Mouse (Mus musculus): ENCODE measurements around the gene Cenps. TPM values are rescaled to one million over a fixed set of nuclear protein-coding genes. Genes with fewer than 3 reads are reported as not detected.
A peak's percentile ranks its signal among the peaks of the same experiment; 100 is the strongest.

Cenps gene
- polyA plus RNA-seq, 1 experiment from 2014 or later = 49.5 TPM

- WGBS = 93% methylated on average over 11 of the region's 11 CpGs
- Histone ChIP-seq H3K4me1 (replicated peaks; ENCODE audit: control insufficient read depth, insufficient read depth, low read length) (no peaks in the 10 kb centered on the region), H3K9ac (ENCODE audit: low read length) (no peak overlapping the region), H3K9me3 (ENCODE audit: control insufficient read depth, low read length) (no peaks in the 10 kb centered on the region), H3K27ac (ENCODE audit: low read depth, low read length) (no peak overlapping the region), H3K4me2 (ENCODE audit: low read depth, low read length, severe bottlenecking) (no peak overlapping the region), H3K4me3 (ENCODE audit: low read depth, low read length) (no peak overlapping the region), H3K27me3 (ENCODE audit: control insufficient read depth, insufficient read depth, low read length) (no peaks in the 10 kb centered on the region), H3K36me3 (ENCODE audit: control insufficient read depth, insufficient read depth, low read length) (peaks cover 28% of the 10 kb centered on the region)
- DNase-seq (ENCODE audit: low spot score) = no peak
- no peak for ATAC-seq (replicated peaks; ENCODE audit: low FRiP score)
Measured at GRCm38 (mm10) chr4:149150721-149151120, 13.3 kb upstream of the Cenps start.

GRCm38 (mm10) chr4:149150256-149150655 is 12.8 kb upstream of the Cenps start:
- Histone ChIP-seq H3K27me3 (ENCODE audit: control insufficient read depth, insufficient read depth, low read length) (no peaks in the 10 kb centered on the region), H3K36me3 (ENCODE audit: control insufficient read depth, insufficient read depth, low read length) (peaks cover 23% of the 10 kb centered on the region), H3K4me3 (ENCODE audit: low read depth, low read length) (no peak overlapping the region), H3K4me2 (ENCODE audit: low read depth, low read length, severe bottlenecking) (no peak overlapping the region), H3K9me3 (ENCODE audit: control insufficient read depth, low read length) (no peaks in the 10 kb centered on the region), H3K9ac (ENCODE audit: low read length) (no peak overlapping the region), H3K27ac (ENCODE audit: low read depth, low read length) (no peak overlapping the region), H3K4me1 (replicated peaks; ENCODE audit: control insufficient read depth, insufficient read depth, low read length) (no peaks in the 10 kb centered on the region)
- DNase-seq (ENCODE audit: low spot score) (no peak), ATAC-seq (replicated peaks; ENCODE audit: low FRiP score) (no peak)
- 89% methylated on average over 11 of the region's 11 CpGs for WGBS

GRCm38 (mm10) chr4:149149611-149150010 is 12.2 kb upstream of the Cenps start:
- Histone ChIP-seq H3K36me3 (ENCODE audit: control insufficient read depth, insufficient read depth, low read length) (peaks cover 17% of the 10 kb centered on the region; the same call in 1 of the 2 replicates), H3K4me3 (ENCODE audit: low read depth, low read length) (no peak overlapping the region), H3K9me3 (ENCODE audit: control insufficient read depth, low read length) (no peaks in the 10 kb centered on the region), H3K27ac (ENCODE audit: low read depth, low read length) (no peak overlapping the region), H3K4me1 (replicated peaks; ENCODE audit: control insufficient read depth, insufficient read depth, low read length) (no peaks in the 10 kb centered on the region; the same call in 1 of the 2 replicates), H3K9ac (ENCODE audit: low read length) (no peak overlapping the region), H3K27me3 (ENCODE audit: control insufficient read depth, insufficient read depth, low read length) (no peaks in the 10 kb centered on the region), H3K4me2 (ENCODE audit: low read depth, low read length, severe bottlenecking) (no peak overlapping the region)
- DNase-seq (ENCODE audit: low spot score) (no peak), ATAC-seq (replicated peaks; ENCODE audit: low FRiP score) (no peak)
- WGBS = 82% methylated on average over 7 of the region's 7 CpGs

GRCm38 (mm10) chr4:149149196-149149595 is 11.8 kb upstream of the Cenps start:
- peaks cover 16% of the 10 kb centered on the region; the same call in 1 of the 2 replicates for H3K36me3 ChIP-seq (ENCODE audit: control insufficient read depth, insufficient read depth, low read length)
- 85% methylated on average over 9 of the region's 9 CpGs for WGBS
- no peaks in the 10 kb centered on the region; the same call in 1 of the 2 replicates for H3K4me1 ChIP-seq (replicated peaks; ENCODE audit: control insufficient read depth, insufficient read depth, low read length)
- H3K27me3 ChIP-seq (ENCODE audit: control insufficient read depth, insufficient read depth, low read length) = no peaks in the 10 kb centered on the region
- no peak overlapping the region for H3K9ac ChIP-seq (ENCODE audit: low read length)
- no peak overlapping the region for H3K27ac ChIP-seq (ENCODE audit: low read depth, low read length)
- H3K4me2 ChIP-seq (ENCODE audit: low read depth, low read length, severe bottlenecking) = no peak overlapping the region
- ATAC-seq (replicated peaks; ENCODE audit: low FRiP score) (no peak), DNase-seq (ENCODE audit: low spot score) (no peak)
- no peaks in the 10 kb centered on the region for H3K9me3 ChIP-seq (ENCODE audit: control insufficient read depth, low read length)
- H3K4me3 ChIP-seq (ENCODE audit: low read depth, low read length) = no peak overlapping the region

- Histone ChIP-seq H3K9ac (ENCODE audit: low read length) (no peak overlapping the region), H3K4me1 (replicated peaks; ENCODE audit: control insufficient read depth, insufficient read depth, low read length) (no peaks in the 10 kb centered on the region; the same call in 1 of the 2 replicates), H3K4me3 (ENCODE audit: low read depth, low read length) (no peak overlapping the region), H3K27ac (ENCODE audit: low read depth, low read length) (no peak overlapping the region), H3K9me3 (ENCODE audit: control insufficient read depth, low read length) (no peaks in the 10 kb centered on the region), H3K27me3 (ENCODE audit: control insufficient read depth, insufficient read depth, low read length) (no peaks in the 10 kb centered on the region), H3K4me2 (ENCODE audit: low read depth, low read length, severe bottlenecking) (no peak overlapping the region), H3K36me3 (ENCODE audit: control insufficient read depth, insufficient read depth, low read length) (peaks cover 13% of the 10 kb centered on the region; the same call in 1 of the 2 replicates)
- 84% methylated on average over 4 of the region's 4 CpGs for WGBS
- no peak for ATAC-seq (replicated peaks; ENCODE audit: low FRiP score)
- DNase-seq (ENCODE audit: low spot score) = no peak
Measured at GRCm38 (mm10) chr4:149148084-149148483, 10.7 kb upstream of the Cenps start.

- Histone ChIP-seq H3K4me2 (ENCODE audit: low read depth, low read length, severe bottlenecking) (no peak overlapping the region), H3K4me1 (replicated peaks; ENCODE audit: control insufficient read depth, insufficient read depth, low read length) (no peaks in the 10 kb centered on the region; the same call in 1 of the 2 replicates), H3K27me3 (ENCODE audit: control insufficient read depth, insufficient read depth, low read length) (no peaks in the 10 kb centered on the region), H3K9me3 (ENCODE audit: control insufficient read depth, low read length) (no peaks in the 10 kb centered on the region), H3K4me3 (ENCODE audit: low read depth, low read length) (no peak overlapping the region), H3K27ac (ENCODE audit: low read depth, low read length) (no peak overlapping the region), H3K36me3 (ENCODE audit: control insufficient read depth, insufficient read depth, low read length) (peaks cover 13% of the 10 kb centered on the region; the same call in 1 of the 2 replicates), H3K9ac (ENCODE audit: low read length) (no peak overlapping the region)
- ATAC-seq (replicated peaks; ENCODE audit: low FRiP score) = no peak
- WGBS = 92% methylated on average over 7 of the region's 7 CpGs
- no peak for DNase-seq (ENCODE audit: low spot score)
Measured at GRCm38 (mm10) chr4:149147528-149147927, 10.1 kb upstream of the Cenps start.

- no peak for ATAC-seq (replicated peaks; ENCODE audit: low FRiP score)
- Histone ChIP-seq H3K9me3 (ENCODE audit: control insufficient read depth, low read length) (no peaks in the 10 kb centered on the region), H3K9ac (ENCODE audit: low read length) (no peak overlapping the region), H3K27ac (ENCODE audit: low read depth, low read length) (no peak overlapping the region), H3K4me2 (ENCODE audit: low read depth, low read length, severe bottlenecking) (no peak overlapping the region), H3K4me1 (replicated peaks; ENCODE audit: control insufficient read depth, insufficient read depth, low read length) (no peaks in the 10 kb centered on the region; the same call in 1 of the 2 replicates), H3K36me3 (ENCODE audit: control insufficient read depth, insufficient read depth, low read length) (no peaks in the 10 kb centered on the region; the same call in 1 of the 2 replicates), H3K27me3 (ENCODE audit: control insufficient read depth, insufficient read depth, low read length) (no peaks in the 10 kb centered on the region), H3K4me3 (ENCODE audit: low read depth, low read length) (no peak overlapping the region)
- no peak for DNase-seq (ENCODE audit: low spot score)
- 74% methylated on average over 4 of the region's 4 CpGs for WGBS
Measured at GRCm38 (mm10) chr4:149145151-149145550, 7.7 kb upstream of the Cenps start.

GRCm38 (mm10) chr4:149144459-149144858 is 7.0 kb upstream of the Cenps start:
- Histone ChIP-seq H3K4me2 (ENCODE audit: low read depth, low read length, severe bottlenecking) (no peak overlapping the region), H3K27me3 (ENCODE audit: control insufficient read depth, insufficient read depth, low read length) (no peaks in the 10 kb centered on the region), H3K36me3 (ENCODE audit: control insufficient read depth, insufficient read depth, low read length) (no peaks in the 10 kb centered on the region), H3K9ac (ENCODE audit: low read length) (peak overlapping the region; percentile 32; the same call in 1 of the 2 replicates), H3K27ac (ENCODE audit: low read depth, low read length) (no peak overlapping the region), H3K4me3 (ENCODE audit: low read depth, low read length) (no peak overlapping the region), H3K9me3 (ENCODE audit: control insufficient read depth, low read length) (no peaks in the 10 kb centered on the region), H3K4me1 (replicated peaks; ENCODE audit: control insufficient read depth, insufficient read depth, low read length) (no peaks in the 10 kb centered on the region; the same call in 1 of the 2 replicates)
- DNase-seq (ENCODE audit: low spot score) (peak; percentile 92), ATAC-seq (replicated peaks; ENCODE audit: low FRiP score) (peak; percentile 89)
- 5% methylated on average over 3 of the region's 3 CpGs for WGBS

GRCm38 (mm10) chr4:149143594-149143993 is 6.2 kb upstream of the Cenps start:
- ATAC-seq (replicated peaks; ENCODE audit: low FRiP score) = no peak

More at GRCm38 (mm10) chr4:149143594-149143993, 6.2 kb upstream of the Cenps start:
- Histone ChIP-seq H3K36me3 (ENCODE audit: control insufficient read depth, insufficient read depth, low read length) (no peaks in the 10 kb centered on the region), H3K9me3 (ENCODE audit: control insufficient read depth, low read length) (no peaks in the 10 kb centered on the region), H3K4me1 (replicated peaks; ENCODE audit: control insufficient read depth, insufficient read depth, low read length) (no peaks in the 10 kb centered on the region; the same call in 1 of the 2 replicates), H3K9ac (ENCODE audit: low read length) (no peak overlapping the region), H3K4me2 (ENCODE audit: low read depth, low read length, severe bottlenecking) (no peak overlapping the region), H3K27ac (ENCODE audit: low read depth, low read length) (no peak overlapping the region), H3K4me3 (ENCODE audit: low read depth, low read length) (no peak overlapping the region), H3K27me3 (ENCODE audit: control insufficient read depth, insufficient read depth, low read length) (no peaks in the 10 kb centered on the region)
- WGBS = 39% methylated on average over 4 of the region's 4 CpGs
- DNase-seq (ENCODE audit: low spot score) = no peak
